Mouse (Mus musculus) kidney, adult 2 months (tissue): Measurements from ENCODE around the gene Arid1b.

ENCODE experiments used
- CTCF ChIP-seq: fragments of 200-500 bp; conservative IDR thresholded peaks from 2 replicates; pipeline ENCODE4 v1.5.1; 2011; ENCODE audit warnings: low read depth, mild to moderate bottlenecking, control low read depth, low read length, moderate library complexity, mixed read lengths; ENCODE audit not compliant: insufficient read depth, insufficient read length
- POLR2A ChIP-seq: fragments of 200-500 bp; IDR thresholded peaks from one replicate; pipeline ENCODE4 v1.6.1; 2011; ENCODE audit warnings: low read depth, low read length, control low read depth

DNA sequence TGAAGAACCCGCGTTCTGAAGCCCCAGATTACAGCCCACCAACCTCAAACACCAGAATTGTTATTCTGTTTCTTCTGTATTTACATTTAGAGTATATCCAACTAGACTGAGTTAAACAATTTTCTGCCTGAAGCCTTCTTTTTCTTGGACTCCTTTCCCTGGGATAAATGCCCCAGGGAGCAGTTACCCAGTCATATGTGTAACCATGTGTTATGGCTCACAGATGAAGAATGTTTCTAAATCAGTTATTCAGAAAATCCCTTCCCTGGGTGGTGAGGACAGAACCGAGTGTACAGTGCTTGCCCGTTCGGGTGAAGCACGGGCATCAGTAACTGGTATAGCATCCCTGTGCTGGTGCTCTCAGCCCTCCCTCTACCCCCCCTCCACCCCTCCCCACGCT, 332.6 kb downstream of the Arid1b start:
- TF ChIP-seq CTCF (no peak), POLR2A (no peak)
